Mouse (Mus musculus) embryonic facial prominence, embryonic 11.5 days (tissue): ENCODE measurements around the gene Anapc2. TPM values are rescaled to one million over a fixed set of nuclear protein-coding genes. Genes with fewer than 3 reads are reported as not detected.

ENCODE experiments used
- ATAC-seq: fragments of 200-750 bp; cut with Nextera tagmentation; replicated peaks from 2 replicates; pipeline ENCODE4 v1.8.0; 2017; ENCODE audit warnings: low read depth; ENCODE audit not compliant: insufficient number of reproducible peaks, low FRiP score, low TSS enrichment
- DNase-seq: peaks from one replicate; pipeline ENCODE4 v3.0.0-alpha.2; 2015; ENCODE audit warnings: low spot score
- H3K27ac ChIP-seq: fragments of 300-500 bp; sonication (generic); replicated peaks from 2 replicates; pipeline ENCODE4 v1.5.1; 2014; ENCODE audit warnings: mild to moderate bottlenecking, low read depth, low read length, control low read depth
- H3K27me3 ChIP-seq: fragments of 300-500 bp; sonication (generic); 2 replicates; pipeline ENCODE4 v1.6.1; 2014; ENCODE audit warnings: mild to moderate bottlenecking, low read length, moderate library complexity, mixed read lengths; ENCODE audit not compliant: control insufficient read depth, insufficient read depth
- H3K36me3 ChIP-seq: fragments of 300-500 bp; sonication (generic); replicated peaks from 2 replicates; pipeline ENCODE4 v1.6.1; 2014; ENCODE audit warnings: low read depth, mild to moderate bottlenecking, low read length, moderate library complexity, mixed read lengths; ENCODE audit not compliant: control insufficient read depth, insufficient read depth
- H3K4me1 ChIP-seq: fragments of 300-500 bp; sonication (generic); 2 replicates; pipeline ENCODE4 v1.6.1; 2014; ENCODE audit warnings: low read length, mixed read lengths; ENCODE audit not compliant: control insufficient read depth, insufficient read depth
- H3K4me2 ChIP-seq: fragments of 300-500 bp; sonication (generic); 2 replicates; pipeline ENCODE4 v1.6.1; 2014; ENCODE audit warnings: low read depth, mild to moderate bottlenecking, control low read depth, low read length, moderate library complexity
- H3K4me3 ChIP-seq: fragments of 300-500 bp; sonication (generic); 2 replicates; pipeline ENCODE4 v1.5.1; 2014; ENCODE audit warnings: low read depth, low read length, control low read depth
- H3K9ac ChIP-seq: fragments of 300-500 bp; sonication (generic); replicated peaks from 2 replicates; pipeline ENCODE4 v1.6.1; 2014; ENCODE audit warnings: mild to moderate bottlenecking, control low read depth, low read length
- H3K9me3 ChIP-seq: fragments of 300-500 bp; sonication (generic); replicated peaks from 2 replicates; pipeline ENCODE4 v1.6.1; 2016; ENCODE audit warnings: mild to moderate bottlenecking, low read length, inconsistent platforms, mixed read lengths; ENCODE audit not compliant: control insufficient read depth
- WGBS: fragments of 180-500 bp; shearing (Covaris S2); extraction: QIAGEN DNeasy Blood & Tissue Kit; methylation state at CpG from one replicate; pipeline ENCODE4 v1.1.7; 2014; 5-methylcytosine and 5-hydroxymethylcytosine counted together
- polyA plus RNA-seq: library from polyadenylated mRNA; unstranded; fragments of >200 nt; fragmentation: Nextera tagmentation; extraction: Ambion mirVana; gene quantifications from 2 replicates; pipeline ENCODE4 v1.2.1, GENCODE M21; 2014

The Anapc2 gene
- 111 and 113 TPM in 2 replicates for polyA plus RNA-seq

- under 1% methylated on average over 54 of the region's 55 CpGs for WGBS
- DNase-seq (peak; percentile 99), ATAC-seq (peak; percentile 94)
- Histone ChIP-seq H3K4me2 (peak within 1 kb of the TSS; percentile 90), H3K27me3 (no peaks in the 10 kb centered on the region), H3K9ac (peak within 1 kb of the TSS; percentile 87), H3K36me3 (peaks cover 5% of the 10 kb centered on the region), H3K4me3 (peak within 1 kb of the TSS; percentile 94), H3K9me3 (no peaks in the 10 kb centered on the region), H3K4me1 (peaks cover 4% of the 10 kb centered on the region; the same call in 1 of the 2 replicates), H3K27ac (peak within 1 kb of the TSS; percentile 22; the same call in 1 of the 2 replicates)
Measured at GRCm38 (mm10) chr2:25271827-25272511, at the start of gene Anapc2, which contains the start of gene Ssna1. Gene Anapc2, plus strand, starts transcription at chr2:25272478. Gene Ssna1, minus strand, starts transcription at chr2:25272438.

DNA sequence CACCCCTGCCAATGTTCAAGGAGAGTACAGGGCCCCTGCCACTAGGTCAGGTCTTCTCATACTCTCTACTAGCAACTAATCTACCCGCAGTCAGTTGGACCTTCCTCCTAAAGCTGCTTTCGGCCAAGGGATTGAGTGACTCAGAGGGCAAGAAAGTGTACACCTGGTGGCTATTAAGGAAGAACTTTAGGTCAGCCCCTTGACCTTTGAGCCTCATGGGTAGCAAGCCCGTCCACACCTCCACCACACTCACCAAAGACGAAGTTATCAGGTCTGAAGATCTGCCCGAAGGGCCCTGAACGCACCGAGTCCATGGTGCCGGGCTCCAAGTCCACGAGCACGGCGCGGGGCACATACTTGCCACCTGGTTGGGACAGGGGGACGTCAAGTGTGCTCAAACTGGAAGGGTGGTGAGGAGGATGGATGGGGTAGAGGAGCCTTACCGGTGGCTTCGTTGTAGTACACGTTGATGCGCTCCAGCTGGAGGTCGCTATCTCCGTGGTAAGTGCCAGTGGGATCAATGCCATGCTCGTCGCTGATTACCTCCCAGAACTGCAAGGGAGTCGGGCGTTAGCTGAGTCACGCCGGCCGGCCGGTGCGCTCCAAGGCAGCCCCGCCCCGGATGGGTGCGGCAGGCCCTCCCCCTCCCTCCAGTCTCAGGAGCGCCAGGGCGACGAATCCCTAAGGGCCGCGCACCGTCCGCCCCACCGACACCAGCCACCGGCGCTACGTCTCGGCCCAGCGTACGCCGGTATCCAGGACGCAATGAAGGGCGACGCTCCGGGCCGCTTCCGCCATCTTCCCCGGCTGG is 48.4 kb upstream of the Anapc2 start:
- peak; percentile 65 for DNase-seq

GRCm38 (mm10) chr2:25224492-25224765 is 47.8 kb upstream of the Anapc2 start, which contains the start of gene Tubb4b:
Gene Tubb4b, minus strand, starts transcription at chr2:25224702.
- Histone ChIP-seq H3K9me3 (no peaks in the 10 kb centered on the region), H3K4me3 (peak within 1 kb of the TSS; percentile 78), H3K36me3 (no peaks in the 10 kb centered on the region), H3K4me2 (peak within 1 kb of the TSS; percentile 87), H3K9ac (peak within 1 kb of the TSS; percentile 75), H3K27me3 (no peaks in the 10 kb centered on the region), H3K4me1 (peaks cover 2% of the 10 kb centered on the region; the same call in 1 of the 2 replicates), H3K27ac (peak within 1 kb of the TSS; percentile 97)
- 0% methylated on average over 17 of the region's 17 CpGs for WGBS
- ATAC-seq (no peak), DNase-seq (no peak)

More for the DNA sequence above, 48.4 kb upstream of the Anapc2 start:
- under 1% methylated on average over 46 of the region's 53 CpGs for WGBS
- peaks cover 2% of the 10 kb centered on the region; the same call in 1 of the 2 replicates for H3K4me1 ChIP-seq
- H3K4me2 ChIP-seq, result peak overlapping the region; percentile 87
- ATAC-seq, result peak; percentile 24
- H3K27ac ChIP-seq, result peak overlapping the region; percentile 85
- no peaks in the 10 kb centered on the region for H3K36me3 ChIP-seq
- no peaks in the 10 kb centered on the region for H3K27me3 ChIP-seq
- H3K4me3 ChIP-seq, result peak overlapping the region; percentile 78
- no peaks in the 10 kb centered on the region for H3K9me3 ChIP-seq
- peak overlapping the region; percentile 75 for H3K9ac ChIP-seq

DNA sequence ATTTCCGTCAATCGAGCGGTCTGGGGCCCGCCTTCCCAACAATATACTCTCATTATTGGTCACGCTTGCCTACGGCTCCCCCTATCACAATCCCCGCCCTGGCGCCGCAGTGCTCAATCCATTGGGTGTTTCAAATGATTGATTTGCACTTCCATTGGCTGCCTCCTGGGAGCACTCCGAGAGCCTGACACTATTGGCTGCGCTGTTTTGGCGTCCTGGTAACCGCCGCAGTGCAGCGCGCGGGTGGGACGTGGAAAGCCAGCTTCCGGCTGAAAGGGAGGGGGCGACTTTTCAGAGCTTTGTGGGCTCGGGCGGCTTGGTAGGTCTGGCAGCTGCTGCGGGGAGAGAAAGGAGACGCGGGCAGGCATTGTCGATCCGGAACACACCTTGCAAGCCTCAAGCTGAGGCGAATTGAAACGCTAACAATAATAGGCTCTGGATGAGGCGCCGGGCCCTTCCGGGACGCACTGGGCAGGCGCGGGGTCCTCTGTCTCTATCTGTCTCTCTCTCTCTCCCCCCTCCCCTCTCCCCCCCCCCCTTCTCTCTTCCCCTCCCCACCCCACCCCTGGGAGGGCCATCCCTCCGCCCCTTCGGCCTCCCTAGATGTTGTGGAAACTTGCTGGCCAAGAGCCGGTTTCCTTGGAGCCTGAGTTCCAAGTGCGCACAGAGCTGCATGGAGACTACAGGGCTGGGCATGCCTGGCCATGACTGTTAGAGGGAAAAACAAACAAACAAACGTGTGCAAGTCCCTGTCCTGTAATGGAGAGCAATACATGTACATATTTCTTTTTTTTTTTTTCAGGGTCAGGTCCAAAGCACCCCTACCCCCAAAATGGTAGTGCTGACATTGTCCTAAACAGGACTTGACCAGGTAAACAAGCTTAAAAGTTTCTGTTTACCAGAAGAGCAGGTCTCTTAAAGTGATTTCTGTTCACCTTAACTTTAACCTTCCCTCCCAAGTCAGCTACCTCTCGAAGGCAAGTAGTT is 47.2 kb upstream of the Anapc2 start:
- ATAC-seq (peak; percentile 97), DNase-seq (peak; percentile 99)
- H3K27me3 ChIP-seq, result no peaks in the 10 kb centered on the region
- no peaks in the 10 kb centered on the region for H3K36me3 ChIP-seq
- H3K27ac ChIP-seq, result peak overlapping the region; percentile 97
- H3K4me1 ChIP-seq, result peaks cover 2% of the 10 kb centered on the region; the same call in 1 of the 2 replicates
- WGBS, result 2% methylated on average over 39 of the region's 41 CpGs
- H3K9ac ChIP-seq, result peak overlapping the region; percentile 67
- peak overlapping the region; percentile 60 for H3K4me2 ChIP-seq
- H3K4me3 ChIP-seq, result peak overlapping the region; percentile 51
- H3K9me3 ChIP-seq, result no peaks in the 10 kb centered on the region

- peak overlapping the region; percentile 60 for H3K4me2 ChIP-seq
- no peaks in the 10 kb centered on the region for H3K27me3 ChIP-seq
- H3K4me3 ChIP-seq, result no peak overlapping the region
- WGBS, result 74% methylated on average over 8 of the region's 8 CpGs
- H3K9ac ChIP-seq, result no peak overlapping the region; the same call in 1 of the 2 replicates
- DNase-seq, result no peak
- H3K4me1 ChIP-seq, result peaks cover 2% of the 10 kb centered on the region; the same call in 1 of the 2 replicates
- H3K27ac ChIP-seq, result peak overlapping the region; percentile 97; the same call in 1 of the 2 replicates
- no peaks in the 10 kb centered on the region for H3K36me3 ChIP-seq
- no peaks in the 10 kb centered on the region for H3K9me3 ChIP-seq
- no peak for ATAC-seq
Measured at GRCm38 (mm10) chr2:25225811-25226379, 46.4 kb upstream of the Anapc2 start.

GRCm38 (mm10) chr2:25226864-25227263 is 45.4 kb upstream of the Anapc2 start:
- no peak overlapping the region for H3K4me2 ChIP-seq
- no peak for DNase-seq
- no peak overlapping the region for H3K27ac ChIP-seq
- no peak for ATAC-seq
- H3K4me3 ChIP-seq, result no peak overlapping the region
- H3K9me3 ChIP-seq, result no peaks in the 10 kb centered on the region
- H3K36me3 ChIP-seq, result no peaks in the 10 kb centered on the region
- peaks cover 2% of the 10 kb centered on the region; the same call in 1 of the 2 replicates for H3K4me1 ChIP-seq
- no peaks in the 10 kb centered on the region for H3K27me3 ChIP-seq
- H3K9ac ChIP-seq, result no peak overlapping the region
- 81% methylated on average over 5 of the region's 5 CpGs for WGBS

DNA sequence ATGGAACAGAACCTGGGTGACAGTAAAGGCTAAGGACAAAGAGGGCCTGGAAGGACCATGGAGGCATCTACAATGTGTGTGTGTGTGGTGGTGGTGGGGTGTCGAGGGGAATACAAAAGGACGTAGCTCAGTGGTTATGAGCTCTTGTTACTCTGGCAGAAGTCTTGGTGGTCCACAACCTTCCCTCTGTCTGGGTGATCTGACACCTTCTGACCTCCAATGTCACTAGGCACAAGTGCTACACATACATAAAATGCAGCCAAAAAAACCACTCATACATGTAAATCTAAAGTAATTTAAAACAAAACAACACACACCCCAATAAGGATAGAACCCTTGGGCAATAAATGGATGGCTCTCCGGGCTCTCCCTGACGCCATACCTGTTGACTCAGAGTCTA is 44.9 kb upstream of the Anapc2 start:
- Histone ChIP-seq H3K4me2 (no peak overlapping the region), H3K9ac (no peak overlapping the region), H3K27ac (no peak overlapping the region), H3K4me1 (peaks cover 2% of the 10 kb centered on the region; the same call in 1 of the 2 replicates), H3K36me3 (no peaks in the 10 kb centered on the region), H3K27me3 (no peaks in the 10 kb centered on the region), H3K9me3 (no peaks in the 10 kb centered on the region), H3K4me3 (no peak overlapping the region)
- ATAC-seq (no peak), DNase-seq (no peak)
- 88% methylated on average over 4 of the region's 4 CpGs for WGBS
